Mouse (Mus musculus): ENCODE data around the gene Etv3. TPM values are rescaled to one million over a fixed set of nuclear protein-coding genes. Genes with fewer than 3 reads are reported as not detected.

Gene Etv3
- polyA plus RNA-seq, 1 experiment: 3.7 TPM

GRCm38 (mm10) chr3:87562370-87562769 is 37.2 kb downstream of the Etv3 start:
- Histone ChIP-seq H3K79me2 (ENCODE audit: control insufficient read depth, insufficient read depth) (no peaks in the 10 kb centered on the region), H3ac (ENCODE audit: control insufficient read depth, insufficient read length, low read depth) (no peak overlapping the region), H3K4me3 (ENCODE audit: insufficient read depth, poor library complexity, severe bottlenecking) (no peak overlapping the region), H3K36me3 (ENCODE audit: control insufficient read depth, insufficient read depth) (no peaks in the 10 kb centered on the region), H3K27me3 (ENCODE audit: control insufficient read depth, insufficient read depth, insufficient read length) (peaks cover 3% of the 10 kb centered on the region), H3K79me3 (ENCODE audit: low read depth) (no peaks in the 10 kb centered on the region)
- no peak for TF ChIP-seq MYOG (IDR thresholded peaks at IDR 0.05; ENCODE audit: control insufficient read depth, extremely low read depth, insufficient read length)
- TF ChIP-seq FOSL1 (IDR thresholded peaks at IDR 0.05; ENCODE audit: insufficient read depth, low read length, poor library complexity, severe bottlenecking): no peak
- TF ChIP-seq CTCF (IDR thresholded peaks at IDR 0.05; ENCODE audit: control insufficient read depth, insufficient read depth, insufficient read length): peak; percentile 60
- no peak for TF ChIP-seq MAX (IDR thresholded peaks at IDR 0.05)
- no peak for TF ChIP-seq MYOD1 (IDR thresholded peaks at IDR 0.05; ENCODE audit: control insufficient read depth, insufficient read length, low read depth)

DNA sequence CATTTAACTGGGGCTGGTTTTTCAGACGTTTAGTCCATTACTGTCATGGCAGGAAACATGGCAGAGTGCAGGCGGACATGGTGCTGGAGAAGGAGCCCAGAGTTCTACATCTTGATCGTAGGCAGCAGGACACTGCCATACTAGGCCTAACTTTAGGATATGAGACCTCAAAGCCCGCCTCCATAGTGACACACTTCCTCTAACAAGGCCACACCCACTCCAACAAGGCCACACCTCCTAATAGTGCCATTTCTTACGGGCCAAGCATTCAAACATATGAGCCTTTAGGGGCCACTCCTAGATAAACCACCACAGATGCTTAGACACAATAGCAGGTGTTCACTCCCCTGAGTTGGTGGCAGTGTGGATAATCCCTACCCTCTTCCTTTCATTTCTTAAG is 38.3 kb downstream of the Etv3 start:
- H3K27me3 ChIP-seq (ENCODE audit: control insufficient read depth, insufficient read depth, insufficient read length): peaks cover 3% of the 10 kb centered on the region
- no peak overlapping the region for H3ac ChIP-seq (ENCODE audit: control insufficient read depth, insufficient read length, low read depth)
- no peaks in the 10 kb centered on the region for H3K79me3 ChIP-seq (ENCODE audit: low read depth)
- no peaks in the 10 kb centered on the region for H3K36me3 ChIP-seq (ENCODE audit: control insufficient read depth, insufficient read depth)
- TF ChIP-seq CEBPB (IDR thresholded peaks at IDR 0.05; ENCODE audit: low read depth) (no peak), MYOD1 (IDR thresholded peaks at IDR 0.05; ENCODE audit: control insufficient read depth, insufficient read length, low read depth) (no peak), MYOG (IDR thresholded peaks at IDR 0.05; ENCODE audit: control insufficient read depth, extremely low read depth, insufficient read length) (no peak), FOSL1 (IDR thresholded peaks at IDR 0.05; ENCODE audit: insufficient read depth, low read length, poor library complexity, severe bottlenecking) (no peak), MAX (IDR thresholded peaks at IDR 0.05) (no peak), USF1 (IDR thresholded peaks at IDR 0.05; ENCODE audit: low read depth) (no peak), CTCF (IDR thresholded peaks at IDR 0.05; ENCODE audit: control insufficient read depth, insufficient read depth, insufficient read length) (no peak)
- no peaks in the 10 kb centered on the region for H3K79me2 ChIP-seq (ENCODE audit: control insufficient read depth, insufficient read depth)
- H3K4me3 ChIP-seq (ENCODE audit: insufficient read depth, poor library complexity, severe bottlenecking): no peak overlapping the region

- Histone ChIP-seq H3ac (ENCODE audit: control insufficient read depth, insufficient read length, low read depth) (no peak overlapping the region), H3K79me3 (ENCODE audit: low read depth) (no peaks in the 10 kb centered on the region), H3K36me3 (ENCODE audit: control insufficient read depth, insufficient read depth) (no peaks in the 10 kb centered on the region), H3K4me3 (ENCODE audit: insufficient read depth, poor library complexity, severe bottlenecking) (no peak overlapping the region), H3K27me3 (ENCODE audit: control insufficient read depth, insufficient read depth, insufficient read length) (peaks cover 5% of the 10 kb centered on the region), H3K79me2 (ENCODE audit: control insufficient read depth, insufficient read depth) (no peaks in the 10 kb centered on the region)
- no peak for TF ChIP-seq MAX (IDR thresholded peaks at IDR 0.05)
- no peak for TF ChIP-seq USF1 (IDR thresholded peaks at IDR 0.05; ENCODE audit: low read depth)
Measured at GRCm38 (mm10) chr3:87565623-87566022, 40.4 kb downstream of the Etv3 start.

- H3K79me2 ChIP-seq (ENCODE audit: control insufficient read depth, insufficient read depth): no peaks in the 10 kb centered on the region
- peaks cover 5% of the 10 kb centered on the region for H3K27me3 ChIP-seq (ENCODE audit: control insufficient read depth, insufficient read depth, insufficient read length)
- H3K36me3 ChIP-seq (ENCODE audit: control insufficient read depth, insufficient read depth): no peaks in the 10 kb centered on the region
- TF ChIP-seq MYOD1 (IDR thresholded peaks at IDR 0.05; ENCODE audit: control insufficient read depth, insufficient read length, low read depth): no peak
- no peak for TF ChIP-seq FOSL1 (IDR thresholded peaks at IDR 0.05; ENCODE audit: insufficient read depth, low read length, poor library complexity, severe bottlenecking)
- no peak for TF ChIP-seq CTCF (IDR thresholded peaks at IDR 0.05; ENCODE audit: control insufficient read depth, insufficient read depth, insufficient read length)
- TF ChIP-seq MAX (IDR thresholded peaks at IDR 0.05): no peak
- no peak for TF ChIP-seq USF1 (IDR thresholded peaks at IDR 0.05; ENCODE audit: low read depth)
- no peak for TF ChIP-seq CEBPB (IDR thresholded peaks at IDR 0.05; ENCODE audit: low read depth)
- TF ChIP-seq MYOG (IDR thresholded peaks at IDR 0.05; ENCODE audit: control insufficient read depth, extremely low read depth, insufficient read length): no peak
- H3K4me3 ChIP-seq (ENCODE audit: insufficient read depth, poor library complexity, severe bottlenecking): no peak overlapping the region
- H3K79me3 ChIP-seq (ENCODE audit: low read depth): no peaks in the 10 kb centered on the region
- no peak overlapping the region for H3ac ChIP-seq (ENCODE audit: control insufficient read depth, insufficient read length, low read depth)
Measured at GRCm38 (mm10) chr3:87566066-87566465, 40.9 kb downstream of the Etv3 start.

- Histone ChIP-seq H3ac (ENCODE audit: control insufficient read depth, insufficient read length, low read depth) (no peak overlapping the region), H3K79me2 (ENCODE audit: control insufficient read depth, insufficient read depth) (no peaks in the 10 kb centered on the region), H3K4me3 (ENCODE audit: insufficient read depth, poor library complexity, severe bottlenecking) (no peak overlapping the region), H3K27me3 (ENCODE audit: control insufficient read depth, insufficient read depth, insufficient read length) (peaks cover 5% of the 10 kb centered on the region), H3K79me3 (ENCODE audit: low read depth) (no peaks in the 10 kb centered on the region), H3K36me3 (ENCODE audit: control insufficient read depth, insufficient read depth) (no peaks in the 10 kb centered on the region)
- TF ChIP-seq USF1 (IDR thresholded peaks at IDR 0.05; ENCODE audit: low read depth) (no peak), MYOG (IDR thresholded peaks at IDR 0.05; ENCODE audit: control insufficient read depth, extremely low read depth, insufficient read length) (no peak), MYOD1 (IDR thresholded peaks at IDR 0.05; ENCODE audit: control insufficient read depth, insufficient read length, low read depth) (no peak), FOSL1 (IDR thresholded peaks at IDR 0.05; ENCODE audit: insufficient read depth, low read length, poor library complexity, severe bottlenecking) (no peak), CTCF (IDR thresholded peaks at IDR 0.05; ENCODE audit: control insufficient read depth, insufficient read depth, insufficient read length) (no peak), CEBPB (IDR thresholded peaks at IDR 0.05; ENCODE audit: low read depth) (no peak), MAX (IDR thresholded peaks at IDR 0.05) (no peak)
Measured at GRCm38 (mm10) chr3:87567497-87567896, 42.3 kb downstream of the Etv3 start.

- H3K27me3 ChIP-seq (ENCODE audit: control insufficient read depth, insufficient read depth, insufficient read length): peaks cover 5% of the 10 kb centered on the region
- H3K79me2 ChIP-seq (ENCODE audit: control insufficient read depth, insufficient read depth): no peaks in the 10 kb centered on the region
- no peak overlapping the region for H3ac ChIP-seq (ENCODE audit: control insufficient read depth, insufficient read length, low read depth)
- TF ChIP-seq CEBPB (IDR thresholded peaks at IDR 0.05; ENCODE audit: low read depth) (no peak), FOSL1 (IDR thresholded peaks at IDR 0.05; ENCODE audit: insufficient read depth, low read length, poor library complexity, severe bottlenecking) (no peak), MAX (IDR thresholded peaks at IDR 0.05) (no peak), CTCF (IDR thresholded peaks at IDR 0.05; ENCODE audit: control insufficient read depth, insufficient read depth, insufficient read length) (no peak), MYOD1 (IDR thresholded peaks at IDR 0.05; ENCODE audit: control insufficient read depth, insufficient read length, low read depth) (no peak), USF1 (IDR thresholded peaks at IDR 0.05; ENCODE audit: low read depth) (no peak), MYOG (IDR thresholded peaks at IDR 0.05; ENCODE audit: control insufficient read depth, extremely low read depth, insufficient read length) (no peak)
- no peak overlapping the region for H3K4me3 ChIP-seq (ENCODE audit: insufficient read depth, poor library complexity, severe bottlenecking)
- H3K36me3 ChIP-seq (ENCODE audit: control insufficient read depth, insufficient read depth): no peaks in the 10 kb centered on the region
- no peaks in the 10 kb centered on the region for H3K79me3 ChIP-seq (ENCODE audit: low read depth)
Measured at GRCm38 (mm10) chr3:87568681-87569080, 43.5 kb downstream of the Etv3 start.

All from C2C12 (cell line).